Mouse (Mus musculus) right cerebral cortex, postnatal 10 days (tissue): ENCODE measurements around the gene Xlr.
"Not testable (repeated sequence)": the region's sequence is repeated elsewhere in the genome, so short reads cannot be mapped to it uniquely, and the experiment has no call there.

Source experiments
- DNase-seq, 2 experiments: peaks; one replicate each; pipeline ENCODE4 v3.0.0; 2021; ENCODE audit warnings: low spot score in 2 of 2

Xlr gene

DNA sequence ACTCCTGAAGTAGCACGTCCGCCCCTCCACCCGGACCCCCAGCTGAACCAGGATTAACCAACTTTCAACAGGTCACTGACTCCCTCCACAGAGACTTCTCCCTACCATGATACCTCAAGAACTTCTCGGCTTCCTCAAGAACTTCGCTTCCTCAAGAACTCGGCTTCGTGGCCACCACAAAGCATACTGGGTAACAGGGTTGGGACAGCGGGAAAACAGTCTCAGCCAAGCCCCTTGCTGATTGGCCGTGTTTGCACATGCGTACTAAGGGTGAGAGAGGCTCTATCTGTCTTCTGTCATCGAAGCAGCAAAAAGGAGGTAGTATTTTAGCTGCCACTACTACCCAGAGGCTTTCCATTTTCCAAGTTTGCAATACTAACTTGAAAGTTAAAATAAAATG is at the start of gene Xlr:
Xlr (minus strand) TSS at position 188 of the 400 bp plus-strand sequence.
- DNase-seq, result not testable (repeated sequence)

DNA sequence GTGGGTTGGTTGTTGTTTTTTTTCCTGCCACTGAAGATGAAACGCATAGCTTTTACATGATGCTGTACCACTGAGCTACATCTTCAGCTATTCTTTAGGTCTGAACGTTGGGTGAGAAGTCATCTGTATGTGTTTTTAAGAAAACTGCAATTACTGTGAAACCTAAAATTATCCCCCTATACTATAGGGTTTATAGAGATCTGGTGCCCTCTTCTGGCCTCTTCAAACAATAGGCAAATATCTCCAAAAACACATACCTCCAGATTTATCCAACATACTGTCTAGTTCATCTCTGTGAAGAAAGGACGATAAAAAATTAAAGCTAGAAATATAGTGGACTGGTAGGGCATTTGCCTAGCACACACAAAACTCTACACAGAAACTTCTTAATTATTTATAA is 1.6 kb upstream of the Xlr start:
- DNase-seq, result no peak

DNA sequence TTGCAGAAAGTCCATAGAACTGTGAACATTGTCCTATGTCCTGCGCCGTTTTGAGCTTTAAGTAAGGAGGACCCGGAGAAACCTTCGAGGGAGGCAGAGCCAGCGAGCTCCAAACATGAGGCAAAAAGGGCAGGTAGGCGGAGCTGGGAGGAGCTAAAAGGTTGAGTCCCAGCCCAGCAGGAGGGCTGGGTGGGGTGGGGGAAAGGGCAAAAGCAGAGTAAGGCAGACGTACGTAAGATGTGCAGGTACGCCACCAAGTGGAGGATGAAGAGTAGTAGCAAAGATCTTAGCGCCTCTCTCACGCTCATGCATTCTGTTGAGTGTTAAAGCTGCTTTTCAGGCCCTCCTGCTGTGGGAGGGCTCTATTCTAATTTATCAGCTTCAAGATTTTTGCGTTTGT is 21.2 kb downstream of the Xlr start, which contains the start of gene Zfp36l3:
Zfp36l3 (minus strand) TSS at position 119 of the 400 bp plus-strand sequence.
- no peak for DNase-seq

DNA sequence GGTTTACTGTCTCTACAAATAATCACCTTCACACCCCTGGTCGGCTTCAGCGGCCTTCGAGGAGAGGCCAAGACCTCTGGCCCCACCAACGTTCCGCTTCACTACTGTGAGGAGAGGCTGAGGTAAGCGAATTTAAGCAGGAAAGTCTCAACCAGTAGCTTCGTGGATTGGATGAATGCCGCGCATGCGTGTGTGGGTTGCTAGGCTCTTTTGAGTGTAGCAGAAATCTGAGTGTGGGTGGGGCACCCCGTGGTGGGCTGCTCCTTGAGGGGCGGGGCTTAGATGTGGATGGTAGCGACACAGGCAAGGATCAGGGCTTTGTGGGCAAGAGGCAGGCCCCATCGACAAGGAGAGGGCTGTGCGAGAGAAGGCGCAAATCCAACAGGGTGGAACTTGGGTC is 39.8 kb downstream of the Xlr start, which contains the start of gene 1700013H16Rik:
1700013H16Rik (minus strand) TSS at position 96 of the 400 bp plus-strand sequence.
- DNase-seq, result no peak

DNA sequence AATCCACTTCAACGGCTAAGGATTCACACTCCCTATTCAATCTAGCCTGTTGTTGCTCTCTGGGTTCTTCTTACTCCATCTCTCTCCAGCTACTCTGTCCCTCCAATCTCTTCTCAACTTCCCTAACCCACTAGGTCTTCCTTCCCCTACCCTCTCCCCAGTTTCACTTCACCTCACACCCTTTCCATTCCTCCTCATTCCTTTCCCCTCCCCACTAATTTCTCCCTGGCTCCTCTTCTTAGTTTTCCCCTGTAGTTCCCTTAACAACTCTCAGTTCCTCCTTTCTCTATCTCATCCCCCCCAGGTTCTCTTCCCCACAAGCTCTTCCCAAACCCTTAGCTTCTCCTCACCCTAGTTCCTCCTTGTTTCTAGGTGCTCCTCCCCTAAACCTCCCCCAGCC is 44.7 kb downstream of the Xlr start:
- DNase-seq, result no peak

DNA sequence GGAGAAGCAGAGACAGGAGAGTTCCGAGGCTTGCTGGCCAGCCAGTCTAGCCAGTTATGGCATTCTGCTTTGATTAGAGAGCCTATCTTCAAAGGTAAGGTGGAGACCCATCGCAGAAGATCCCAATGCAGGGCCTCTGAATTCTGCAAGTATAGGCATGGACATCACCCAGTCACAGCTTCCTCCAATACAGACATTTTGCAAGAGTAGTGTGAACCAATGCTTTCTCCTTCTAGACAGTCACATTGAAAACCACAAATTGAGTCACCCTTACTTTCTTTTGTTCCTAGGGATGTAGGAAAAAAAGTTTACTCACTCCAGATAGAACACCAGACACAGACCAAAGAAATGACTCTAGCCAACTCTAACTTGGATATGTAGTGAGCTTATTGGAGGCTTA is 68.5 kb downstream of the Xlr start:
- no peak for DNase-seq
